Mouse (Mus musculus): ENCODE measurements around the gene Hoxa3. TPM values are rescaled to one million over a fixed set of nuclear protein-coding genes. Genes with fewer than 3 reads are reported as not detected.

Hoxa3 gene
- total RNA-seq, 2 experiments from 2014 or later, result not detected

DNA sequence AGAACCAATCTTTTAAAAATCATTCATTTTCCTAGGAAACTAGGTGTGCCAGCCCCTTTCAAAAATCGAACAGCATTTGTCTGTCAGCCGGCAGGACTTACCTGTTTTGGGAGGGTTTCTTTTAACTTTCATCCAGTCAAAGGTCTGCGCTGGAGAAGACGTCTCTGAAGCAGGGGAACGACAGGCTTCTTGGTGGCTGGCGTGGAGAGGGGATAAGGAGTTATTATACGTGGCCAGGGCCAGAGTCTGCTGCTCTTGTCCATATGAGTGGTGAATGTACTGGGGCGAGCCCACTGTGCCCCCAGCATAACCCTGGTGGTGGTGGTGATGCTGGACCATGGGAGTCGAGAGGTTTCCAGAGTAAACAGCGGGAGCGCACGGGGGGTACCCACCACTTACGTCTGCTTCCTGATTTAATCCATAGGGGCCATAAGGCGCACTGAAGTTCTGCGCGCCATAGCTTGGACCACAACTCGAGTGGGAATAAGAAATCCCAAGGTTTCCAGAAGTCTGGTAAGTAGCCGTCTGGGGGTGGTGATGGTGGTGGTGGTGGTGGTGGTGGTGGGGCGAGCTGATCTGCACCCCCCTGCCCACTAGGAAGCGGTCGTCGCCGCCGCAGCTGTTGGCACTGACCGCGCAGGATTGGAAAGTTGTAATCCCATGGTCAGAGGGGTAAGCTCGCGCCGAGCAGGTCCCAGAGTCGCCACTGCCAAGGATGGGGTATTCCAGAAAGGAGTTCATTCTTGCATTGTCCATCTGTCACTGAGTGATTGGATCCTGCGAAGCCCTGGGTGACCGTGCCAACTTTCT lies 55.5 kb downstream of the Hoxa3 start:
- DNase-seq (ENCODE audit: low spot score in 2 of 2), result no peak

DNA sequence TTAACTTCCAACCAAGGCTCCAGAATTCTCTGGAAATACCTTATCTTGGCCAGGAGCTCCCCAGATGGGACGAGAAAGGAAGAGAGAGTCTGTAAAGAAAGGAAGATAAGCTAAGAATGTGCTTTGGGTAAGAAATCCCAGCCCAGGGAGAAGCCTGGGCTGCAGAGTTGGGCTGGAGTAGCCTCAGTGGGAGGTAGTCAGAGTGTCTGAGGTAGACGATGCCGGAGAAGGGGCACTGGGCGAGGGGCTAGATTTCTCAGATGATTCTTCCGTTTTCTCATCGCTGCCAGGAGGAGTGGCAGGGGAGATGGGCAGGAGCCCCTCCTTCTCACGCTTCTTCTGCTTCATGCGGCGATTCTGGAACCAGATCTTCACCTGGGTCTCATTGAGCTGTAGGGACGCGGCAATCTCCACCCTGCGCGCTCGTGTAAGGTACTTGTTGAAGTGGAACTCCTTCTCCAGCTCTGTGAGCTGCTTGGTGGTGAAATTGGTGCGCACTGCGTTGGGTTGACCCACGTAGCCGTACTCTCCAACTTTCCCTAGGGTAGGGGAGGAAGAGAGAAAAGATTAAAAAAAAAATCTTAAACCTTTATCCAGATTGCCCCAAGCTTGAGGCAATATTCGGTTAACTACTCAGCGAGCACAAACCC lies 56.5 kb downstream of the Hoxa3 start:
- no peak for DNase-seq (ENCODE audit: low spot score in 2 of 2)

DNA sequence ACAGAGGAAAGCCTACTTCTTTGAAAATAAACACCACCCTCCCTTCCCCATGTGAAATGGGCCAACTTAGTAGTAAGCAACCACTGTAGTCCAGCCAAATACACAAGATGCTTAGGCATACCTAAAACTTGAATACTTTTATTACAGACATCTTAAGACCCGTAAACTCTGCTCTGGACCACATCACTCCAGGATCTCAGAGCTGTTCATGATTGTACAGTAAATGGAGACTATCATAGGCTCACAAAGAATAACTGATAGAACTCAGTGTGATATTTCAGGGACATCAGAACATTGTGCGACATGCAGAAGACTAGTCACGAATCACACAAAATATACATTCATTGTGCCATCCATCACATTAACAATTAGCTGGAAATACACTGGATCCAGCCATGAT lies 57.7 kb downstream of the Hoxa3 start:
- DNase-seq (ENCODE audit: low spot score in 2 of 2), result no peak

DNA sequence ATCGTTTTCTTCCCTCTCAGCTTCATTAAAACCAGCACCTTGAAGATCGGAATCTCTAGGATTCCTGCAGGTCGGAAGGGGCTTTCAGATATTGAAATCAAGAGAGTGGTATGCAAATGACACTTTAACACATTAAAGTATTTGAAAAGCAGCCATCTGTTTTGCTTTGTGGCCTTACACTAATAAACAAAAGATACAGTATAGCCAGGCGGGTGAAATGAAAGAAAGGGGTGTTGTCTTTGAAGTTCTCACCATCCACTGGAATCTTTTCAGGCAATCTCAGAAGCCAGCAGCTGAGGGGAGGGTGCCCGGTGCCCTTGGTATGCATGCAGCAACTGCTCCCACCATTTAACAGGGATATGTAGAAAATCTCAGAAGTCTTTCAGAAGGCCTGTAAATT lies 59.1 kb downstream of the Hoxa3 start:
- DNase-seq (ENCODE audit: low spot score in 2 of 2), result no peak

DNA sequence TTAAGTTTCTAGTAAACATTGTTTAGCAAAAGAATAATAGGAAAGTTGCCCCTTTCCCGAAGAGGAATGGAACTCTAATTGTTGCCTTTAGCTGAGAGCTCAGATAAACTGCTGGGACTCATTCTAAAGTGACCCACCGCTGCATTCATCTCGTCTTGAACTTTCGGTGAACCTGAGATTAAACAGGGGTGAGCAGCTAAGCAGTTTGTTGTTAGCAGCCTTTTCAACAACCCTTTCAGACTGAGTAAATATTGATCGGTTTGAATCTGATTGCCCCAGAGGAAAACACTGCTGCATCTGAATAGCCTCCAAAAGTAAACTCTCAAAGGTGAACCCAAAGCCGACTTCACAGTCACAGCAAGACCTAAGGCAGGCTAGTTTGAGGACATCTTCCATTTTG lies 59.9 kb downstream of the Hoxa3 start:
- DNase-seq (ENCODE audit: low spot score in 2 of 2), result no peak

DNA sequence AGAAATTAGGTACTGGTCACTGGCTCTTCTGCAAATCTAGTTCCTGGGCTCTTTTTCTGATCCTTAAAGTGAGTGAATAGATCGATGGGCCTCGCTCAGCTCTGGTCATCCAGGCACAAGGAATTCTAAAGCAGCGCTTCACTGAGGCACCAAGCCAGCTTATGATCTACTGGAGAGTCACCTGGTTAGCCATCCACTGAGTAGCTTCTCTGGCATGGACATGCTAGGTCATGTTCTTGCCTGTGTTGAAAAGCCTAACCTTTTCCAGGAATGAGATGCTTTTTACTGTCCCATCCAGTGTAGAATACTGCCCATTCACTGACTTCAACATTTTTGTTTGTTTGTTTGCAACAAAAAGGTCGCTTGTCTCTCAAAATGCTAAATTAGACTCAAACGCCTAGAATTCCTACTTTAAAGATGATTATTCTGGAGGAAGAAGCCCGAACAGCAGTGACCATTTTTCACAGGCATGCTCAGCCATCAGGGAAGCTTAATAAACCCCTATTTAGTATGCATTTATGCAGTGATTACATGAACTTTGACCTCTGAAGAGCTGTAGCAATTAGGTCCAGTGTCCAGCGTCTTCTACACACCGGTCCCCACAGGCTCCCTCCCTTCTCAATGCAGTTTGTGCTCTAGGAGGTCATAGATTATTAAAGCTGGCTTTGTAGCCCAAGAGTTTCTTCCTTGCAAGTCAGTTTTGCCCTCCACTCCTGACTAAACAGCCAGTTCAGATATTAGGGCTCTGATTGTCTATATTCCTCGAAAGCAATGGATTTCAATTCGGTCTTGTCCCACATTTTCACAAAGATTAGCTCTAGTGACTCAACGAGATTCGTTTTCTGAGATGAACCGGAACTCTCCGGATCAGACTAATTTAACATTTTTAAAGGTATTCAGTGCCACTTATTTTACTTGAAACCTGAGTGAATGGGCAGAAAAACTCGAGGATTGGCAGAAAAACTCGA lies 60.6 kb downstream of the Hoxa3 start:
- no peak for DNase-seq (ENCODE audit: low spot score in 2 of 2)

DNA sequence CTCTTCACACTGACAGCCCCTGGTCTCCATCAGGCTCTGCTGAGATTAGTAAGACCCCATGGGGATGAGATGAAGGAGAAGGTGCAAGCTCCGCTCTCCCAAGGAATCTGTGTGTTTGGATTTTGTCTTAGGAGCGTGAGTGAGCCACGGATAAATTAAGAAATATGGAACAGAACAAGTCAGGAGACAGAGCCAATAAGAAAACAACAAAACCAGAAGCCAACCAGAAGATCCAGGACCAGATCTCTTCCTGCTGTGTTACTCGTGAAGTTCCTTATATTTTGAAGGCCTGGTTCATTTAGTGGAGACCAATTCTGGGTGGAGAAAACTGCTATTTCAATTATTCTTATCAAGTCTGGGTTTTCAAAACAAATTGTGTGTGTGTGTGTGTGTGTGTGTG lies 61.6 kb downstream of the Hoxa3 start:
- no peak for DNase-seq (ENCODE audit: low spot score in 2 of 2)

DNA sequence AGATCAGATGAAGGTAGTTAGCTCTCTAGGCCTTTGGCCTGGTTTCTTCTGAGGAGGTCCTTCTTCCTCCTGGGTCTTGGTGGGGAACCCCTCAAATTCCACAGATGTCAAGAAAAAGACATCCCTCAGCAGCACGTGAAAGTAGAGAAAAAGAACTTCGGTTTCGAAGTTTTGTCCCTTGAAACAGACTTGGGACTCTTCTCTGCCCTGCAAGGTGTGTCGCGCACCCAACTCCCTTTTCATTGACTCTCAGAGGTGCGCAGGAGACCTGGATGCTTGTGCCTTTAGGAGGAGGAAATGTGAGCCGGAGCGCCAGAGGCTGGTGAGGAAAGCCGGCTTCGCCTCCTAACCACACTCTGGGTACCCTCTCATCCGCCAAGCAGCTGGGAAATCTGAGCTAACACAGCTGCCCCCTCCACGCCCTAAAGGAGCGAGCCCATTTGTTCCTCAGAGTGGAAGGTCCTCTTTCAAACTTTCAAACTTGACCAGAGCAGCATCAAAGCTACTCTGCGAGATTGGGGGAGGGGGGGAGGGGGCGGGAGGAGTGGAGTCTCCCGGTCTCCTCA lies 62.7 kb downstream of the Hoxa3 start:
- no peak for DNase-seq (ENCODE audit: low spot score in 2 of 2)

DNA sequence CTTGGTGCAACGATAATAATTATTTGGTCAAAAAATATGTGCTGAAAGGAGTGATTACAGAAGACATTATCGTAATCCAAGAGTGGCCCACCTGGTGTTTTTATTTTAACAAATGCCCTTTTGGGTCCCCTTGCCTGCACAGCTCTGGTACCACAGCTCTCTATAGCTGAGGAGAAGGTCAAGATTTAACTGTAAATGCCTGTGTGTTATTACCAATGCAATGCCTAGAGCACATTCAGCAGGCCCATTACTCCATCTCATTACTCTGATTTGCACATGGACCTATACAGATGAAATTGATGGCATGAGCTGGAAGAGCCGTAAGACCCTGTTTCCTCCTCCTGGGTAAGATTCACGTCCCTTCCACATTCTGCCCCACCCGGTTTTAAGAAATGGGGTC lies 74.0 kb downstream of the Hoxa3 start:
- DNase-seq (ENCODE audit: low spot score in 2 of 2), result no peak

DNA sequence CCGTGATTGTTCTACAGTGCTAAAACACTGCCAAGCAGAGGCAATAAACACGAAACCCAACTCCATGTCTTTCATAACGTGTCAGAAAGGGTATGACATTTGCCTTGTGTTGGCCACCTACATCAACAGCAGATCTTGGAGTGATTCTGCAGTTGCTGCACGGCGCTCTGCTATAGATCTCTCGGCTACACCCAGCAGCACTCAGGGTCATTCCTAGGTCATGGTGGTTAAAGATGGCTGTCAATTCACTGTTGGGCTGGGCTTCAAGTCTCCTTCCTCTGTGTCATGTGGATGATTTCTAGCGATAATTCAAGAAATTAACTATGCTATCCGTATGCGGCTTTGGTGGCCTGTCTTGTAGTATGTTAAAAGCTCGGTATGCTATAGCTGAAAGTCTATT lies 74.6 kb downstream of the Hoxa3 start:
- DNase-seq (ENCODE audit: low spot score in 2 of 2), result no peak

DNA sequence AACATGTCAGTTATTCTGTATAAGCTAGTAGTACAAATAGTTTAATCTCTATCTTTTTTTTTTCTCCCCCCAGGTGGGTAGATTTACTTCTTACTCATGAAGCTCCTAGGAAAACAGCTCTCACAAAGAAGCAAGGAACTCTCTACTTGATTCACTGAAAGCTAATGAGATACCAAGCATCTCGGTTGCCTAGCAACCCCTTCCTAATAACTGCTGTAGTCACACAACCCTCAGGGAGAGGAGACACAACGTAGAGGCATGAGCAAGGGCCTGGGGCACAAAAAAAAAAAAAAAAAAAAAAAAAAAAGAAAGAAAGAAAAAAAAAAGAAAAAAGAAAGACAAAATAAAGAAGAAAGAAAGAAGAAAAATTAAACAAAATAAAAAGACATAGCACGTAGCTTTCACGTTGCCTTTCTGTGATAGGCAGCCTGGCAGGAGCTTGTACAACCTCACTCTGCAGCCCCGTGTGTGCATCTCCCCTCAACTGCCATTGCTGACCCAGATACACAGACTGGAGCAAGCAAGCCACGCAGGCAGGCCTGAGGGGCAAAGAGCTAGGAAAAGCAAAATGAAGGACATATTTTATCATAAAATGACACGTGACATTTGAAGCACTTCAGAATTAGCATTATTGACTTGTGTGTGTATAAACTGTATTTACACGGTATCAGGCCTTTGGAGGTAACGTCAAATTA lies 75.1 kb downstream of the Hoxa3 start:
- DNase-seq (ENCODE audit: low spot score in 2 of 2), result no peak

DNA sequence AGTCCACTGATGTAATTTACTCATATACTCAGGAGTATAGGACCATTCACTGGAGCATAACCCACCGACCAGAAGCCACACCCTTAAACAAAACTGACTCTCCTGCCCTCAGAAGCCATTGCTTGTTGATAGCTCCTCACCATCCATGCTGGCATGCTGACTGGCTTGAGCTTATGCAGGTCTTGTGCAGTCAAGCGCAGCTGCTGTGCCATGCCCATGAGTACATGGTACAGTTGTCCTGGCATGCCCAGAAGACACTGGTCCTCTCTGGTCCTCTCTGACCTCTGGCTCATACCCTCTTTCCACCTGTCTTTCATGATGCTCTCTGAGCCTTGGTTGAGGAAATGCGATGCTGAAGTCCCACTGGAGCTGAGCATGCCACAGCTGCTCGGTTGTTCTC lies 89.5 kb downstream of the Hoxa3 start:
- no peak for DNase-seq (ENCODE audit: low spot score in 2 of 2)

DNA sequence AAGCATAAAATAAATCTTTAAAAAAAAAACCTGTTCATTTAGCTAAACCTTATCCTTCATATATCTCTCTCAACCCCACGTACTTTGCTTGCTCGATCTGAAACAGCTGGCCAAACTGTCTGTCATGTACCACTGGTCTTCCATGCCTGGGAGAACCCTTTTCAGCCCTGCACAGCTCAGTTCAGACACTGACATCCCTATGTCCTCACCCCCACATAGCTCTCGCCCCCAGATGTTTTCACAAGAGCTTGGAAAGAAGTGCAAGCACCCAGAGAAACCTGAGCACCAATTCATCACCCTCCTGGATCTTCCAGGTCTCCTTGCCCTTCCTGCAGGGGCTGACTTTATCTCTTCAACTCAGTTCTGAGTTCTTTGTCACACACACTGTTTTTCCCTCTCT lies 92.0 kb downstream of the Hoxa3 start:
- DNase-seq (ENCODE audit: low spot score in 2 of 2), result no peak

Small RNAs within 50 kb of the gene (microRNA-seq; reads per million reads assigned to microRNA genes)
- 0.67 to 2.2 reads per million in 2 experiments for gene Mir196b

Other genes with a start within 250 kb of the Hoxa3 start
- gene Skap2, start 200.8 kb downstream of the Hoxa3 start, total RNA-seq (2021), result 10 to 100 TPM in 1 of 2 experiments, 1 to 10 TPM in 1; 9.8 to 10.7 TPM
- gene Hoxa1, start 55.0 kb downstream of the Hoxa3 start, total RNA-seq (2021), result not detected
- gene Hoxa2, start 48.5 kb downstream of the Hoxa3 start, total RNA-seq (2021), result not detected
- not detected for gene 5730596B20Rik, start 35.8 kb downstream of the Hoxa3 start, total RNA-seq (2021)
- gene Hoxa4, start 21.6 kb downstream of the Hoxa3 start, total RNA-seq (2021), result not detected
- gene Hoxa5, start 8.7 kb downstream of the Hoxa3 start, total RNA-seq (2021), result not detected
- not detected for gene Hoxa6, start 4.6 kb downstream of the Hoxa3 start, total RNA-seq (2021)
- not detected for gene Gm28308, start within 50 bp of the Hoxa3 start, total RNA-seq (2021)
- not detected for gene Hoxa7, start 8.5 kb upstream of the Hoxa3 start, total RNA-seq (2021)
- gene Hoxa9, start 17.8 kb upstream of the Hoxa3 start, total RNA-seq (2021), result not detected
- gene Hoxa10, start 27.5 kb upstream of the Hoxa3 start, total RNA-seq (2021), result not detected
- gene Hoxa11, start 32.5 kb upstream of the Hoxa3 start, total RNA-seq (2021), result not detected
- gene Hoxa13, start 47.5 kb upstream of the Hoxa3 start, total RNA-seq (2021), result not detected
- not detected for gene Evx1, start 100.2 kb upstream of the Hoxa3 start, total RNA-seq (2021)